Mouse (Mus musculus) kidney, adult 8-10 months (tissue): ENCODE measurements around the gene Bicral.
"Not testable (repeated sequence)": the region's sequence is repeated elsewhere in the genome, so short reads cannot be mapped to it uniquely, and the experiment has no call there.

Source experiments
- DNase-seq, 2 experiments: peaks; one replicate each; pipeline ENCODE4 v3.0.0; 2022

The Bicral gene

DNA sequence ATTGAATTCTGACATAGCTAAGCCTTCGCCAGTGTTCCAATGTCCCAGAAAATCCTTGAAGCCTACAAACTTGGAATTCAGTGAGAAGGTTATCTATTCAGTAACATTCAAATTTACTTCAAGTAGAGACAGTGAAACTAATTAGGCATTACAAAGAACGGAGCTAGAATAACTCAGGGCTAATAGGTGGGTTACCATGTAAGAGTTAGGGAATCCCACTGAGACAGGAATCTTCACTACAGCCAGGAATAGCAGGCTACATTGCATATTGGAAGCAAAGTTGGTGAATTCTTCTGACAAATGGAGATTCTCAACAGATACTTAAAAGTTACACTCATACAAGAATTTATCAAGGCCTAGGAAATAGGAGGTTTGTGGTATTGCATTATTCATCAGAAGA, 70.3 kb downstream of the Bicral start:
- not testable (repeated sequence) for DNase-seq

DNA sequence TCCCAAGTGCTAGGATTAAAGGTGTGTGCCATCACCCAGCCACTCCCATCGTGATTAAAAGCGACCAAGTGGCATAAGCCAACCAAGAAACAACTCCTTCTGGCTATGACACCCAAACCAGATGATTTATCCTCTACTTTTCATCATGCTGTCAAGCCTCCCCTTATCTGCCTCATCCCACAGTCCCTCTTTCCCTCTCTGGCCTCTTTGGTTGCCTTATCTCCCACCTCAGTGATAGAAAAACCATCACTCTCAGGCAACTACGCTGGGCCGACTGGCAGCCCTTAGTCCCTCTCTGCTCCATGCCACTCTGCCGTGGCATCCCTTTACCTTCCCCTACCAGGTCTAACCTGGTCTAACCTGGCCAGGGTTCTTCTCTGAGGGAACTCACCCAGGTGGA, 71.3 kb downstream of the Bicral start:
- no peak for DNase-seq

DNA sequence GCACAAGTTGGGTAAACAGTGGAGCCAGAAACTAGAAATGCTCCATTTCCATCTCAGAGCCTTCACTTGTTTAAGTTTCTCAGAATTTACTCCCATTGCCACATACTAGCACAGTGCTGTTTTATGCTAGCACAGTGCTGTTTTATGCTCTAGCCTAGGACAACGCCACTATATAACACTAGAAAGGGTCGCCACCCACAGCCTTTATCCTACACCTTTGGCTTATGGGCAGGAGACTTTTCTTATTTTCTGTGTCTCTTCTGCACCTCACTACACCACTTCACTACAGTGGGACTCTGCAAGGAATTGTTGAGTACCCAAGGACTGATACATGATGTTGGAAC, 75.1 kb downstream of the Bicral start:
- no peak for DNase-seq

DNA sequence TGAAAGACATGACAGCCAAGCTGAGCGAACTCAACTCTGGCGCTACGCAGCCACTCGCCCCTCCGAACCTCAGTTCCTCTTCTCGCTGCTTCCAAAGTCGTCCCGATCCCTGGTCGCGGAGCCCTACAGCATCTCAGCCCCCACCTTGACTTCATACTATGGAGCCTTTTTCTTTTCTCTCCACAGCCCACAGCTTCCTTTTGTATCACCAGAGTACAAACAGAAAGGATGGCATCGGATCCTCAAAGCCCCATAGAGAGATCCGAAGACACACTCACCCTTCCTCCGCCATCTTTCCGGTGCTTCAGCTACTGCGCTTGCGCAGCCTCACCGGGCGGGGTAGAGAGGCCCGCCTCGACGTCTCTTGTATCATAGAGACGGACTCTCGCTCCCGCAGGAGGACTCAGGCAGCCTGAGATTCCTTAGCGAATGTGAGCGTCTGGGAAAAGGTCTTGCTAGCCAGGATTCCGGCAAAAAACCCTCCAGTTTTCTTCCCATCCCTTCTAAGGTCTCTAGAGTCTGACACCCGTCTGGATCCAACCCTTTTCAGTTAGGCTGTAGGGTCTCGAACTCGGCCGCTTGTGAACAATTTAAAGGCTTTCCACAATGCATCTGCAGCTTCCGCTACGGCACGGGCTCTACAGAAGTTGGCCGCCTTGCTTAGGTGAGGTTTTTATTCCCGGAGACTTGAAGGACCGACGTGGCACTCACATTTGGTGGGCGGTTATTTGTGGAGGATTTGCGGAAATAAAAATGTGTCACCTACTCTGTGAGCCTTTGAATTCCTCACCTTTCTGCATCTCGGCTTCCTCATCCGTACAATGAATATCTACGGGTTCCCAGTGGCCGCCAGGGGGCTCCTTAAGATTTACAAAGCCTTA, 75.7 kb downstream of the Bicral start, which contains the start of gene Rpl7l1:
TSS of gene Rpl7l1 (minus strand) at position 332 of the 881 bp plus-strand sequence.
- DNase-seq: peak; percentile 90 to 94

DNA sequence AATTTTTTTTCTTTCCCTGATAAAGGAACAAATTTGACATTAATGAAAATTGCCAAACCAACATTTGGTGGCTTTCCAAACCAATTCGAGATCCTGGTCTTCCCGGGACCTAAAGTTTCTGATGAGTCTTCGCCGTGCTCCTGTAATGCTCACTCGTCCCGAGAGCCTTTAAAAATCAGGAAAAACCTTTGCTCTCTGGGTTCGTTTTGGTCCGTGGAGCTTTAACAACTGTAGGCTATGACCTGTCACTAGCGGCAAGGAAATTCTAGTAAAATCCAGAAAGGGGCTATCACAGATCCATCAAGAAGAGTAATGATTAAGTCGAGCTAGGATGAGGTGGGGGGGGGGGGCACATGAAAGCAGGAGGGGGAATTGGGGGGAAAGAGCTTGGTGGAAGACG, 76.4 kb downstream of the Bicral start:
- peak in 1 of 2 experiments; percentile 22 for DNase-seq

DNA sequence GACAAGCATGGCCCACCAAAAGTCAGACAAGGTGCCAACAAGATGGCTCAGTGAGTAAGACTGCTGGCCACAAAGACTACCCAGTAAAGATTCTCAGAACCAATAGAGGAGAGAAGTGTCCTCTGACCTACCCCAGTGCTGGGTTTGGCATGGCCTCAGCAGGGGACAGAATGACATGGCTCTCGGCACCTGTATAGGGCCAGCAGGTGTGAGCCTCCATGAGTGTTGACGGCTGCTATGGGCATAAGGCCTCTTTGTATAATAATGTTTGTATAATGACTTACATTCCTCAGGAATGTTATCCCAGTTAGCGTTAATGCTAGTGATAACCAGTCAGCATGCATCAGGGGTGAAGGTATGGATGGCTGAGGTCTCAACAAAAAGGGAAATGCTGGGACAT, 82.2 kb downstream of the Bicral start:
- no peak for DNase-seq

DNA sequence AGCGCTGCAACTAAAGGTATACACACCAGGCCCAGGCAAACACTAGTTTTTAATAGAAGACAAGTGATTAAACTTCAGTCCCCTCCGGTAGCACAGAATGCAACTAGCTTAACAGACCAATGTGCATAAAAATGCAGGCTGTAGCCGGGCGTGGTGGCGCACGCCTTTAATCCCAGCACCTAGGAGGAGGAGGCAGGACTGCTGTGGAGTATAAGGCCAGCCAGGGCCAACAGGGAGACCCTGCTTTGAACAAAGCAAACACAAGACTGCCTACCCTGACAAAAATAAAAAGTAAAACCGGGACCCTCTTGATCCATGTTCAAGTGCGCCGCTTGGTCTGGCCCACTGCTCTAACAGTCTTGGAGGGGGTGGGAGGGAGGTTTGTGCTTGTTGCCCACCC, 83.2 kb downstream of the Bicral start:
- DNase-seq: peak in 1 of 2 experiments; percentile 12

DNA sequence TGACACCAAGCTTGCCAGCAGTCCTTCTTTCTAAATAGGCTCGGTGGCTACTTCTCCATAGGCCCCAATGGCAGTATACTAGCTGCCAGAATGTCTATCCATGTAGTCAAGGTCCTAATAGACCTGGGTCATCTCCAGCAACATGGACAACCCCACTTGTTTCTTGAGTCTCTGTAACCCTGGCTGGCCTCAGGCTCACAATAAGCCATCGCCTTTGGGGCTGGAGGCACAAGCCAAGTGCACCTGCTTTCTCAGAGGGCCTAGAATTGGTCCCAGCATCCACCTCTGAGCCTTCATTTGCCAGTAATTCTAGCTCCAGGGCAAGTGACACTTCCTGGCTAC, 84.2 kb downstream of the Bicral start:
- DNase-seq: peak in 1 of 2 experiments; percentile 11

DNA sequence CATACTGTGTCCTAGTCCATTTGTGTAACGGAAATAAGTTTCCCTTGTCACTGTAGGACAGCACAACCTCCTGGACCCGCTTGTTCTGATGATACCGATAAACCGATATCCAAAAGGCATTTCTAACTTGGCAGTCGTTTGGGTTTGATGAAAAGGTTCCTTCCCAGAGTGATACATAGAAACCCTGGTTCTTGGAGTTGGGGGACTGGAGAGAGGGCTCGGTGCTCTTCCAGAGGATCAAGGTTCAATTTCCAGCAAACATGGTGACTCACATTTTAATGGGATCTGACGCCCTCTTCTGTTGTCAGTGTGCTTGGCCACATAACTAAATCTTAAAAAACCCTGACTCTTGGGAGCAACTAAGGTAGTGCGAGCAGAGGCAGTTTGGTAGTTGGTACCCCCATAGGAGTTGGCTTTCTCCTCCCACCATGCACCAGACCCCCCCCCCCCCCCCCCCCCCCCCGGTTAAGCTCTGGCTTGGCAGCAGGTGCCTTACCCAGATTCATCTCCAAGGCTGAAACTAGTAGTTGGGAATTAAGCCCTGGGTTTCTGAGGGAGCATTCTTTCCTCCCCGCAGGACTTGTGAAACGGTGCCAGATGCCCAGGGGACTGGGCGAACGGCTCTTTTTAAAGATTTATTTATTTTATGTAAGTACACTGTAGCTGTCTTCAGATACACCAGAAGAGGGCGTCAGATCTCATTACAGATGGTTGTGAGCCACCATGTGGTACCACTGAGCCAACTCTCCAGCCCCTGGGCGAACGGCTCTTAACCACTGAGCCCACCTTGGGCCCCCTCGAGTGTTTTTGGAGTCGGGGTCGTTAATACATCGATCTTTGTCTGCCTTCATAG, 84.8 kb downstream of the Bicral start:
- peak in 1 of 2 experiments; percentile 22 for DNase-seq

DNA sequence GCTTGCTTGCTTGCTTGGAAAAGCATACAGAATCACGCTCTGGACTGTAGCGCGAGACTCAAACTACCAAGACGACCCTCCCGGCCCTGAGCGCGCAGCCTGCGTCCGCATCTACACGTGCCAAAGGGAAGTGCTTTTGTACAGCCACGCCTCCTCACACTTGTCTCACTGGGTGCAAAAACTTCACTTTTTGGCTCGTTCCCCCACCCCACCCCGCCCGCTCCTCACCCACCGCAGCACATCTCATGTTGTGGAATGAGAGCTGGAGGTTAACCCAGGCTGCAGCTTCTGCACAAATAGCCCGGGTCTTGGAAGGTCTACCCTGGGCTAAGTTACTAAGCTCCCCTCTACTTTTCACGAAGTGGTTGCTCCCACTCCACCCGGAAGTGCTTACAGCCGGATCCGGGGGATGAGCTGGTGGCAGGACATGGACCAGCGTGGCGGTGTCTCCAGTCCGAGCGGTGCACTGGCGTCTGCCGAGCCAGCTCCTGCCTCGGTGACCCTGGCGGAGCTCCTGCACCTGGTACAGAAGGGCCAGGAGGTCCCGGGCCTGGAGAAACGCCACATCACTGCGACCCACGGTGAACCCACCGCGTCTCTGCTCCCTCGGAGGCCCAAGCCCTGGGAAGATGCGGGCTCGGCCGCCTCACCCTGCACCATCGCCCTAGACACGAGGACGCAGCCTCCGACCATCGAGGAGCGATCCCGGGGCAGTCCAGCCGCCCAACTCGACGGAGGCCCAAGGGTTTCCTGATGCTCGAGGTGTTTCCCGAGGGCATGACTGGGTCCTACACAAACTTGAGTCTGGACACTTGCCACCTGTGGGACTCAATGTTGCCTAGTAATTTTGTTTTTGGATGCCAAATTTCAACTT, 85.6 kb downstream of the Bicral start, which contains the start of gene 2310039H08Rik:
TSS of gene 2310039H08Rik (plus strand) at position 232 of the 874 bp plus-strand sequence.
- DNase-seq: peak; percentile 78 to 82

DNA sequence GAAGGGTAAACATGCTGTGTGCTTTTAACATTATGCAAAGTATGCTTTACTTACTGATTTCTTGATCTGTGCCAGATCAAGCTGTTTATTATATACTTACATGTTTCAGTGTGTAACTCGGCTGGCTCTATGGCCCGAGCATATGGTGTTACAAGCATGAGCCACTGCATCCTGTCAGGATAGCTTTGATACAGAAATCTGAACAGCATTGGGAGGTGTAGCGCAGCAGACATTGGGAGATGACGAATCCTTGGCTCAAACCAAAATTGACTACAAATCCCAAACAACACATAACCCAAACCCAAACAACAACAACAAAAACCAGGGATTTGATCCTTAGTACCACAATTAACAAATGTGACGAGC, 86.3 kb downstream of the Bicral start:
- no peak for DNase-seq

DNA sequence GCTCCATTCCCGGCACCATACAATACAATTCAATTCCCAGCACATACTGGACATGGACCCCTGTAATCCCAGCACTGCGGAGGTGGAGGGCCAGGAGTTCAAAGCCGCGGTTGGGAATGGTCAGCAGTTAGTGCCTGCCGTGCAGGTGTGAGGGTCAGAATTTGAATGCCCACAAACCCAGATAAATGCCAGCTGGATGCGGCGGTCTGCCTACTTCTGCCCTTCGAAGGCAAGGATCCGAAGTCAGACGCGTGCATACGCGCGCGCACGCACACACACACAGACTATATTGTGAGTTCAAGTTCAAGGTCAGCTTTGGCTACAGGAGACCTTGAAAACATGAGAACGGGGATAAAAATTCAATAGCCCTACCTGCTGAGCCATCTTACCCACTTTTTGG, 86.7 kb downstream of the Bicral start:
- DNase-seq: peak in 1 of 2 experiments; percentile 9

DNA sequence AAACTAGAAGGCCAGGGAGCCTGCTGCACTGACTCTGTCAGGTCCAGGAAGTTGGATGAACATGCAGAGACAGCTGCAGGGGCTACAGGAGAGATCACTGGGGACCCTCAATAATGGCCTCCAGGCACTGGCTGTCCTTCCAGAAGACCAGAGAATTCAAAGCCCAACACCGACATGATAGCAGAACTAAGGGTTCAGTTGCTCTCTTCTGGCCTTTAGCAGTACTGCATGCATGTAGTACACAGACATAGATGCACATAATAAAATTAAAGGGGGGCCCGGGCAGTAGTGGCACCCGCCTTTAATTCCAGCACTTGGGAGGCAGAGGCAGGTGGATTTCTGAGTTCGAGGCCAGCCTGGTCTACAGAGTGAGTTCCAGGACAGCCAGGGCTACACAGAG, 87.3 kb downstream of the Bicral start:
- DNase-seq: no peak

DNA sequence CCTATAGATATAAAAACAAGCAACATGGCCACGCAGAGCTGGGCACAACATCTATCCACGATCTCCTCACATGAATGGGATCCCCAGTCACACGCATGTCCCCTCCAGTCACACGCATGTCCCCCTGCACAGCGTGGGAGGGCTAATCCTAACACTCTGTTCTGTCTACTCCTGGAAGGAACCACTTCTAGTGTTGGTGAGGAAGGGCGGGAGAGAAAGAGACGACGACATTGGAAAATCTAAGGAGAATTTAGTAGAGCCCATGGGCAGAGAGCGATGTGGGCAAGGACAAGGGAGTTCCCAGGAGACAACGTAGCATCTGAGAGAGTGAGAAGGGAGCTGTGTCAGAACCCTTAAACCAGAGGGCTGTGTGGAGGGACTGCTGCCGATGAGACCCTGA, 87.7 kb downstream of the Bicral start:
- no peak for DNase-seq

DNA sequence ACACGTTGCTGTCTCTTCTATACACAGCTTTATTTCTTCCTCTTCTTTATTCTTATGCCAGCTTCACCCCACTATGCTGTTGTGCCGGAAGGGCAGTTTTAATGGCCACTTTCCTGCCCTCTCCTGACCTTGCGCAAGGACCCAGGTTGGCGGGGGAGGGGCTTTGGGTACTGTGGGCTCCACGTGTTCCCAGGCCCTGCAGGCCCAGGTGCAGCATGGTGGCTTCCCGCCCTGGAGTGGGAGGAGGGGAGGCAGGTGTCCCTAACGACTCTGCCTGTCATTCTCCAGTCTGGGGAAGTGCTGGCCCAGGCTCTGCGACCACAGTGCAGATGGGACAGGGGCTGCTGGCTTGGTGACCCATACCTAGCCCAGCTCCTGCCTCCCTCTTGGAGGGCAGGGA, 90.4 kb downstream of the Bicral start:
- DNase-seq: peak in 1 of 2 experiments; percentile 28

DNA sequence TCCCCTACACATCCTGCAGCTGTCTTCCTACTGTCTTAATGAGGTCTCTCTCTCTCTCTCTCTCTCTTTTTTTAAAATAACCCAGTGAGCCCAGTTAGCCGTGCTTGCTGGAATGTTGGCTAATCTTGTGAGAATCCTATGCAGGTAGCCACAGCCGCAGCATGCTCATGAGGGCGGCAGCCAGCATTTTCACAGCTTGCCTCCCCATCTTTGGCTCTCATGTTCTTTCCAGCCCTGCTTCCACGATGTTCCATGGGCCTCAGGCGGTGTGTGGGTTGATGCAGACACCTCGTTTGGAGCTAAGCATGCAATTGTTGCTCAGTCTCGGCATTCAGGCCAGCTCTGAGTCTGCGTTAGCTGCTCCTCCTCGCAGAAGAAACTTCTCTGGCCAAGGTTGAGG, 93.4 kb downstream of the Bicral start:
- not testable (repeated sequence) for DNase-seq

DNA sequence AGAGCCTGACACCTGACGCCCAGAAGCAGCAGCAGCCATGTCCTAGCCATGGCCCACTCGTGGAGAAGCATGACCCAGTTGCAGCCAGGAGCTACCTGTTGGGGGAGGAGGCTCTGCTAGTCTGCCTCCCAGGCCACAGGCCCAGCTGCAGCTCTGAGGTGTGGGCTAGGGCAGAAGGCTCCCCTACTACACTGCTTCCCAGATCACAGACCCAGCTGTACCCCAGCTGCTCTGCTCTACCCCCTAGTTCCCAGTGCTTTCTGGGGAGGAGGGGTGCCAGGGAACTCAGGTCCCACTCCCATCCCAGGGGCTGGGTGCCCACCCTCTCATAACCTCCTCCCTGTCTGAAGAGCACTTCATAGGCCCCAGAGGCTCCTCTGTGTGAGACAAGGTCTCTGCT, 94.7 kb downstream of the Bicral start, which contains the start of gene Ptcra:
TSS of gene Ptcra (minus strand) at position 169 of the 400 bp plus-strand sequence.
- no peak for DNase-seq

DNA sequence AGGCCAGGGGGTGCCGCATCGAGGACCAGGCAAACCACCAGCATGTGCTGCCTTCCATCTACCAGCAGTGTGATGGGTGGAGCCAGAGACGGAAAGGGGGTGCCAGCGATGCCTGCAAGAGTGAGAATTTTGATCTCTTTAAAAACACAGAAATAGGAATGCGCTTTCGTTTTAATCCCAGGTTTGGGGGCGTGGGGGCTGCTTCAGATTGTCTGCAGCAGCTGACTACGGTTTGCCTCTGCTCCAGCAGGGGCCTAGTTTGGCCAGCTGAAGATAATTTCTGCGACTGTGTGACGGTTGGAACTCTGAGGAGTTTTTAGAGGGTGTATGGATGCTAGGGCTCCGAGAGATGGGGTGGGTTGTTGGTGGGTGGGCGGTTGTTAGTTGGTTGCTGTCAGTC, 99.5 kb downstream of the Bicral start:
- no peak for DNase-seq

DNA sequence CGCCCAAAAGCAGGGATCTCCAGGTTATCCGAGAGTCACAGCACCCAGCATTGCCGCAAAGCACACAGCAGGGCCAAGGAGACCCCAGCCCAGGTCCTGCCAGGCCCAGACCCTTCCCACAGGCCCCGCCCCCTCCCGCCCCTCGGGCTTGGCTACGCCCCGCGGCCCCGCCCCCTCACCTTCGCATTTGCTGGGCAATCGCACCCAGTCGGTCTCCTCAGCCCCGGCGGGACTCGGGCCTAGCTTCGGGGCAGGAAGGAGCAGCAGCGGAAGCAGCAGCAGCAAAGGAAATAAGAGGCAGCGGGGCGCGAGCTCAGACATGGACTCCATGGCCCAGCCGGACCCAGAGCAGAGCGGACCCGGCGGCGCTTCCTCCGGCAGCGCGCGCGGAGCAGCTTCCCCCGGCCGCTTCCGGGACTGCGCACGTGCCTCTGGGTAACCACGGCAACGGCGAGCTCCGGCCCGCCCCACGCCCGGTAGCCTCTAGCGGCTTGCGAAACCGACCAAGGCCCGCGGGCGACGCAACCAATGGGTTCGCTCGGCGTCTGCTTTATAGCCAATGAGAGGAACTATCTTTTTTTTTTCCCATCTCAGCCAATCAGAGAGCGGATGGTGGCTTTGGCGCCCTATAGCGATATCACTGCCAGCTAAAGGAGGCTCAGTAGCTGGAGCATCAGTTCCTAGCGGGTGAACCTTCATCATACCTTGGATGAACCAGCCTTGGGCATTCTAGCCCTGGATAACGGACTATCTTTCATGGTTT, 106.3 kb downstream of the Bicral start, which contains the start of gene Cnpy3:
TSS of gene Cnpy3 (minus strand) at position 421 of the 763 bp plus-strand sequence.
- peak; percentile 97 to 98 for DNase-seq

DNA sequence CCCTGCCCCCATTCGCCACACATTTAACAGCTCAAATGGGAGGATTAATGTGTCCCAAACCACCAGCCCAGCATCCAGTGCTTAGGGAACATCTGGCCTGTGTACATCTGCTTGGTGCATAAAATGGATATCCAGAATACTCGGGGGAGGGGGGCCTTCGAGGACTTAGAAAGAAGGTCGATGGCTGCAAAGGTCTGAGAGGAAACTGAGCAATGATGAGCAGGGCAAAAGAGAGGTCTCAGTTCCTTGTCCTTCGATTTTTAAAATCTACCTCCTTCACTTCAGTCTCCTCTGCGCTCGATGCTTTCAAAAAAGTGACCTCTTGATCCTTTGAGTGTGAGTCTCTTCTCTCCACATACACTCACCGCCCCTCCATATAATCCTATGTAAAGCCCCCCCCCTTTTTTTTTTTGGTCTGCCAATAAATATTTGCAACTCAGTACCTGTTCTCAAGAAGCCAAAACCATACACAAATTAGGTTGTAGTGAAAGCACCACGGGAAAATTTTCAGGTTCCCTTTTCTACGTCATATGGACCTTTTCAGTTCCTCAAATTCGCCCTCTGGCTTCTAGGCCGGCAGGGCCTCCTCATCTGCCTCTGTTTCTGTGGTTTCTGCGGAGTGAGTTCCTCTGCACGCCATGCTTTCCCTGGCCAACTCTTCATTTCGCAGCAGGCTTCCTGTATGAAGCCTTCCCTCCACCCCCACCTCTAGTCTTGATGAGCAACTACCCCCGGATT, 107.1 kb downstream of the Bicral start:
- peak in 1 of 2 experiments; percentile 41 for DNase-seq

DNA sequence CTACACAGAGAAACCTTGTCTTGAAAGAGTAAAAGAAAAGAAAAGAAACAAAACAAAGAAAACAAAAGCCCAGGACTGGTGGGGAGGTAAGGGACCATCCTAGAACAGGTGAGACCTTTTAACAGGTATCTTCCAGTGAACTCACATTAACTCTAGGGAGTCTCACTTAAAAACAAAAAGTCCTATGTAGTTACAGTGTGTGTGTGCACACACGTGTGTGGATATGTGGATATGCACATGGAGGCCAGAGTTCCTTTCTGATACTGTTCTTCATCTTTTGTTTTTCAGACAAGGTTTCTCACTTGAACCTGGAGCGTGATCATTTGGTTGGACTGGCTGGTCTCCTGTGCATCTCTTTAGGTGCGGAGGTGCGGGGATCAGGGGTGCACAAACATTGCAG, 107.7 kb downstream of the Bicral start:
- no peak for DNase-seq
